Mouse (Mus musculus) neural tube, embryonic 14.5 days (tissue): ENCODE data around the gene Pin4. TPM values are rescaled to one million over a fixed set of nuclear protein-coding genes. Genes with fewer than 3 reads are reported as not detected.
"Not testable (repeated sequence)": the region's sequence is repeated elsewhere in the genome, so short reads cannot be mapped to it uniquely, and the experiment has no call there.

Source experiments
- ATAC-seq: fragments of 200-750 bp; cut with Nextera tagmentation; 2 replicates; pipeline ENCODE4 v1.8.0; 2017; ENCODE audit warnings: low read depth, mild to moderate bottlenecking, moderate TSS enrichment, moderate library complexity
- H3K27ac ChIP-seq: fragments of 300-500 bp; sonication (generic); 2 replicates; pipeline ENCODE4 v1.5.1; 2014; ENCODE audit warnings: low read depth, mild to moderate bottlenecking, control low read depth, low read length, moderate library complexity, mixed read lengths
- H3K27me3 ChIP-seq: fragments of 300-500 bp; sonication (generic); 2 replicates; pipeline ENCODE4 v1.6.1; 2014; ENCODE audit warnings: low read length; ENCODE audit not compliant: control insufficient read depth, insufficient read depth
- H3K36me3 ChIP-seq: fragments of 300-500 bp; sonication (generic); 2 replicates; pipeline ENCODE4 v1.6.1; 2014; ENCODE audit warnings: low read length, mixed read lengths; ENCODE audit not compliant: control insufficient read depth, insufficient read depth
- H3K4me1 ChIP-seq: fragments of 300-500 bp; sonication (generic); 2 replicates; pipeline ENCODE4 v1.6.1; 2014; ENCODE audit warnings: low read length; ENCODE audit not compliant: control insufficient read depth, insufficient read depth
- H3K4me2 ChIP-seq: fragments of 300-500 bp; sonication (generic); 2 replicates; pipeline ENCODE4 v1.6.1; 2014; ENCODE audit warnings: mild to moderate bottlenecking, low read depth, low read length, control low read depth
- H3K4me3 ChIP-seq: fragments of 300-500 bp; sonication (generic); 2 replicates; pipeline ENCODE4 v1.5.1; 2014; ENCODE audit warnings: low read depth, low read length, control low read depth, mixed read lengths
- H3K9ac ChIP-seq: fragments of 300-500 bp; sonication (generic); replicated peaks from 2 replicates; pipeline ENCODE4 v1.6.1; 2014; ENCODE audit warnings: low read depth, mild to moderate bottlenecking, control low read depth, low read length, mixed read lengths
- H3K9me3 ChIP-seq: fragments of 300-500 bp; sonication (generic); 2 replicates; pipeline ENCODE4 v1.6.1; 2016; ENCODE audit warnings: low read length; ENCODE audit not compliant: control insufficient read depth
- WGBS: fragments of 180-500 bp; shearing (Covaris S2); extraction: QIAGEN DNeasy Blood & Tissue Kit; methylation state at CpG from one replicate; pipeline ENCODE4 v1.1.7; 2014; 5-methylcytosine and 5-hydroxymethylcytosine counted together
- polyA plus RNA-seq: library from polyadenylated mRNA; unstranded; fragments of >200 nt; fragmentation: Nextera tagmentation; extraction: Ambion mirVana; gene quantifications from 2 replicates; pipeline ENCODE4 v1.2.1, GENCODE M21; 2014

Pin4 gene
- polyA plus RNA-seq, 1 experiment from 2014 or later: 65.6 TPM

DNA sequence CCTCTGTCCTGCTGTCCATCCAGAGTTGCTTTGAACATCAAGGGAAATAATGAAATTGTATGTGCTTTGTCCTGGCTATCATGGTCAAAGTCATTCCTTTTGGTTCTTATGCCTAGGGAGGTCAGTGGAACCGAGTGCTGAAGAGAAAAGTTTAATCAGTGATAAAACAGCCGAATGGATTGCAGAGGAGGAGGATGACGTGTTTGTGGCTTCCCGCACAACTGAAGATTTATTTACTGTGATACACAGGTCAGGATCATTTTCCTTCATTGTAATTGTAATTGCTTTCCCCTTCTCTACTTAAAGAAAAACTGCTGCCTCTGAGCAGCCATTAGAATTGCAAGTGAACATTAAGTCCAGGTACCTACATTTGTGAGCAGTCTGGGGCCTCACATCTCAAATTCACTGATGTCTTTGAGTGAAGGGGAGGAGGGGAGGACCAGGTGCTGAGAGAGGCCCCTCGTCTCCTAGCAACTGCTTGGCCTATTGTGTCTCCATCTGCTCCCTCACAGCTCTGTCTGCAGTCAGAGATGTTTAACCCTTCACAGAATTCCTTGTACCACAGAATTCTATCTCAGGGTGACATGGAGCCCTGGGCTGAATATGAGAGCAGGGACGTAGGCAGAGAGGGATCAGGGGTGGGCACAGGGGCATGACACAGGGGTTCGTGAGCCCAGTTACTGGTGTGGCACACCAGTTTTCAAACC lies 37.5 kb upstream of the Pin4 start:
- 24% methylated on average over 7 of the region's 7 CpGs for WGBS
- H3K4me1 ChIP-seq: 0 out of 2 replicates have a peak, but pooled peaks cover 6% of the 10 kb centered on the region
- H3K36me3 ChIP-seq: no peaks in the 10 kb centered on the region
- H3K27ac ChIP-seq: peak overlapping the region; percentile 73
- H3K27me3 ChIP-seq: no peaks in the 10 kb centered on the region
- H3K9ac ChIP-seq: no peak overlapping the region
- no peak overlapping the region for H3K4me3 ChIP-seq
- ATAC-seq: peak; percentile 95
- no peaks in the 10 kb centered on the region for H3K9me3 ChIP-seq
- no peak overlapping the region for H3K4me2 ChIP-seq

GRCm38 (mm10) chrX:102082340-102082739 lies 36.9 kb upstream of the Pin4 start:
- Histone ChIP-seq H3K27ac (peak overlapping the region; percentile 73), H3K9ac (no peak overlapping the region), H3K4me2 (no peak overlapping the region), H3K27me3 (no peaks in the 10 kb centered on the region), H3K9me3 (no peaks in the 10 kb centered on the region), H3K4me1 (0 out of 2 replicates have a peak, but pooled peaks cover 6% of the 10 kb centered on the region), H3K4me3 (no peak overlapping the region), H3K36me3 (no peaks in the 10 kb centered on the region)
- no peak for ATAC-seq
- 27% methylated on average over 5 of the region's 5 CpGs for WGBS

- H3K4me2 ChIP-seq: no peak overlapping the region
- ATAC-seq: no peak
- H3K27ac ChIP-seq: no peak overlapping the region
- H3K9me3 ChIP-seq: no peaks in the 10 kb centered on the region
- no peak overlapping the region for H3K4me3 ChIP-seq
- H3K9ac ChIP-seq: no peak overlapping the region
- WGBS: 81% methylated on average over 8 of the region's 8 CpGs
- H3K36me3 ChIP-seq: no peaks in the 10 kb centered on the region
- no peaks in the 10 kb centered on the region for H3K27me3 ChIP-seq
- 0 out of 2 replicates have a peak, but pooled peaks cover 6% of the 10 kb centered on the region for H3K4me1 ChIP-seq
Observed at GRCm38 (mm10) chrX:102085798-102086443, 33.3 kb upstream of the Pin4 start.

GRCm38 (mm10) chrX:102090605-102091004 lies 28.6 kb upstream of the Pin4 start:
- Histone ChIP-seq H3K36me3 (no peaks in the 10 kb centered on the region), H3K27me3 (no peaks in the 10 kb centered on the region), H3K4me3 (no peak overlapping the region), H3K9me3 (no peaks in the 10 kb centered on the region), H3K4me1 (no peaks in the 10 kb centered on the region), H3K27ac (no peak overlapping the region), H3K9ac (no peak overlapping the region), H3K4me2 (no peak overlapping the region)
- 74% methylated on average over 3 of the region's 3 CpGs for WGBS
- ATAC-seq: no peak

DNA sequence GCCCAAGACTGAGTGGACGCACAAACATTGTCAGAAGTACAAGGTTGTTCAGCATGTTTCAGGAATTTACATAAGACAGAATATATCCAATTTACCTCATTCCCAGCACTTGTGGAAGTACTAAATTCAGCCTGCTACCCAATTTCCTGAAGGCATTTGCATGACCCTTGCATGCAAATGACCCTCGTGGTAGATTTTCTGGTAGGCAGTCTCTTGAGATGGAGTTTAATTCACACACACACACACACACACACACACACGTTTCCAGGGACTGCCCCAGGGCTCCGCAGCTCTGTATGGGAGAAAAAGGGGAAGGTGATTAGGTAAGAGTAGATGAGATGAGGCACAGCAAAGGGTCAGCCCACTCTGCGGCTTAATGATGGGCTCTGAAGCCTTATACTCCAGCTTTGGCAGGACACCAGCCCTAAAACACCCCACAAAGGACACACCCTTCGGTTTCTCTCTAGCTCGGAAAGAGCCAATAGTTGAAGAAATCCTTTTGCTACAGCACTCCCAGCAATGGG lies 24.8 kb upstream of the Pin4 start:
- no peaks in the 10 kb centered on the region for H3K36me3 ChIP-seq
- 78% methylated on average over 7 of the region's 7 CpGs for WGBS
- H3K27ac ChIP-seq: no peak overlapping the region
- H3K4me1 ChIP-seq: no peaks in the 10 kb centered on the region
- no peaks in the 10 kb centered on the region for H3K9me3 ChIP-seq
- no peak overlapping the region for H3K4me2 ChIP-seq
- no peak for ATAC-seq
- H3K27me3 ChIP-seq: no peaks in the 10 kb centered on the region
- H3K4me3 ChIP-seq: no peak overlapping the region
- no peak overlapping the region for H3K9ac ChIP-seq

GRCm38 (mm10) chrX:102101886-102102285 lies 17.4 kb upstream of the Pin4 start:
- no peak overlapping the region for H3K4me2 ChIP-seq
- WGBS: 66% methylated on average over 7 of the region's 7 CpGs
- no peak overlapping the region for H3K9ac ChIP-seq
- no peak for ATAC-seq
- H3K4me3 ChIP-seq: no peak overlapping the region
- H3K9me3 ChIP-seq: no peaks in the 10 kb centered on the region
- no peaks in the 10 kb centered on the region for H3K4me1 ChIP-seq
- H3K27ac ChIP-seq: no peak overlapping the region
- H3K27me3 ChIP-seq: no peaks in the 10 kb centered on the region
- H3K36me3 ChIP-seq: no peaks in the 10 kb centered on the region

GRCm38 (mm10) chrX:102103830-102104229 lies 15.4 kb upstream of the Pin4 start:
- H3K4me1 ChIP-seq, H3K4me3 ChIP-seq, H3K36me3 ChIP-seq, ATAC-seq, H3K27ac ChIP-seq, H3K9me3 ChIP-seq, H3K9ac ChIP-seq, H3K27me3 ChIP-seq, H3K4me2 ChIP-seq: not testable (repeated sequence)
- WGBS: 65% methylated on average over 2 of the region's 2 CpGs

DNA sequence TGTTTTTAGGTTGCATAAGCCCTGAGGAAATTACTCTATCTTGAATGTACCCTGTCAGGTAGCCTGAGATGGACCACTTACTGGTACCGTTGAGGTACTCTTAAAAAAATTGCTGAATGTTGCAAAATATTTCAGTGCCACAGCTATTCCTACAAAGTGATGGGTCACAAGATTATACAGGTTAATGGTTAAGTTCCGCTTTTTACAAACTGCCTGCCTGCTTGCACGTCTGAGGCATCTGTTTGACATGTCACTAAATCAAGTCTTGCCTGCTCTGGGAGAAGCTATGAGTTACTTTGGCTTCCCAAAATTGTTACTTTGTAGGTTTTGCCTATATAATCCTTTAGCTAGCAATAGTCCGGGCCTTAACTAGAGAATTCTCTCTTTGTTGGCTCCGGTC lies 9.9 kb upstream of the Pin4 start:
- H3K27me3 ChIP-seq, H3K36me3 ChIP-seq, H3K4me2 ChIP-seq, H3K9ac ChIP-seq, H3K4me3 ChIP-seq, H3K4me1 ChIP-seq, H3K27ac ChIP-seq, ATAC-seq, H3K9me3 ChIP-seq: not testable (repeated sequence)
- 76% methylated on average over 5 of the region's 5 CpGs for WGBS

GRCm38 (mm10) chrX:102115676-102116075 lies 3.6 kb upstream of the Pin4 start:
- peak overlapping the region; percentile 44; the same call in 1 of the 2 replicates for H3K27ac ChIP-seq
- ATAC-seq: no peak
- no peaks in the 10 kb centered on the region for H3K27me3 ChIP-seq
- H3K4me2 ChIP-seq: no peak overlapping the region
- H3K9me3 ChIP-seq: no peaks in the 10 kb centered on the region
- no peak overlapping the region for H3K9ac ChIP-seq
- WGBS: 34% methylated on average over 4 of the region's 4 CpGs
- no peak overlapping the region for H3K4me3 ChIP-seq
- H3K36me3 ChIP-seq: no peaks in the 10 kb centered on the region
- no peaks in the 10 kb centered on the region for H3K4me1 ChIP-seq
